Mouse (Mus musculus): ENCODE measurements at regions not wholly inside any gene's neighbourhood (a gene's known extent, or its start where the extent isn't known, plus 50 kb on each side); places are given as distances from the start of the nearest gene placed in this dataset.

DNA sequence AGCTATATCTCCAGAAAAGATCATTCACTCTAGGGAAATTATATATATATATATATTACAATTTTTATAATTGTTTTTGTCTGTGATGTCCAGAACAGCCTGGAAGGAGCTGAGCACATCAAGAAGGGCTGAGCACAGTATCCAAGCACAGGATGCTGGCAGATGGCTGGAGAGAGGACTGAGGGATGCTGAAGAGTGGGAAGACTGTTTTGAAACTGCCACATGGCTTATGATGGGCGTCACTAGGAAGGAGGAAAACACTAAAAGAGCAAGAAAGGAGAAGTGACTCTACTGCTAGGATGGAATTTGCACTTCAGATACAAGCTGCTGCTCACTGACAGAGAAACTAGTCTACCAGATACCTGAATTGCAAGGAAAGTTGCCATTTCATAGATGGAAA is 50.4 kb upstream of the Atg10 start:
- no peak for DNase-seq
- intact Hi-C loops (cut with DNase I) = no loop called here

DNA sequence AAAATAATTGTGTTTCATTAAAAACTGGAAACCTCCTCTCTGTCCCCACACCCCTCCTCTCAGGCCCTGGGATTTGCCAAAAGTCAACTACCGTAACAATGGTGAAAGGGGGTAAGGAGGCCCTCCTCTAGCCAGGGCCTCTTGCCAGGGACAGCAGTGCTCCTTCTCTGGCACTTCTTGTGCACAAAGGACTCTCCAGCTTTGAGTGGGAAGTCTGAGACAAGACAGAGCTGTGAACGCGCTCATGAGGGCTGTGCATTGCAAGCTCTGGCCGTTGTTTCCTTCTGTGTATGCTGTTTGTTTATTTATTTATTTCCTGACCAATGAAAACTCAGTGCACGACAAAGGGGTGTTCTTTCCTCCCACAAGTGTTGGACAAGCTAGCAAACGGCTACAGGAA is 50.8 kb upstream of the Atg10 start:
- intact Hi-C loops (cut with DNase I) = no loop called here
- peak; percentile 31 to 41 for DNase-seq

DNA sequence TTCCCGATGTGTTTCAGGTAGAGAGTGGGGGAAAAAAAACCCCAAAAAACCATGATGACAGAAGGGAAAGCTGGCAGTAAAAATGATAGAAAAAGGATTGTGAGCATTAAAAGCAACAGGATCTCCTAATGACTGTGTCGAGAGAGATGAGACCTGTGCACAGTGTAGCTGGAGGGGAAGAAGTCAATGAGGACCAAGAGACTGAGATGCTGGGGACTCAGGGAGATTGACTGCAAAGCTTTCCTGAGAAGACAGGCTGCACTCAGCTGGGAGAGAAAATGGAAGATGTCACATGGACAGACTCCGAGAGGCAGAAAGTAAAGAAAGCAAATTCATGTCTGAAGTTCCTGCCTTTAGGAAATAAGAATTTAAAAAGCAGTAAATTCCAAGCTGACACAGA is 55.7 kb upstream of the Atg10 start:
- intact Hi-C loops (cut with DNase I) = no loop called here
- DNase-seq = no peak

DNA sequence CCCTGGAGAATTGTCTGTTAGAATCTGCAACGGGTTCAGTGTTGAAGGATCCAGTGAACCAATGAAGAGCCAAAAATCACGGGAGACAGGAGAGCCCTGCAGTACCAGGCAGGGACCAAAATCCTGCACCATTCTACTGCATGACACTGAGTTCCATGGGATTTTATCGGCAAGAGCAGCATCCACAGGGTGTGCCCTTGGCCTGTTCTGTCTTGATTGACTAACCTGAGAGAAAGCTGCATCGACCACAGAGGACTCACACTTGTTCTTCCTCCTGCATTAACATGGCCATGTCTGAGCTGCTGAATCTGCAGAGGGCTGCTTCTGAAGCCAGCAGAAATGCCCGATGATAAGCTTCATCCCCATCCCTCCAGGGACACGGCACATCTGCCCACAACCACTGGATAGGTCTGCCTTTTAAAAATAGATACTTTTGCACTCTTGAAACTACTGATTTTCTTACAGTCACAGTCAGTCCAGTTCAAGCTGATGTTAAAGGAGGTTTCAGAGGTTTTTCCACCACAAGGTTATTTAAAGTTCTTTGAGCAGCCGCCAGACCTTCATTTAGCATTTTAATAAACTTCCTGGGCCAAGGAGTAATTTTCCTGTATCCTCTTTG is 71.9 kb upstream of the Atg10 start:
- intact Hi-C loops (cut with DNase I) = no loop called here
- DNase-seq = no peak

DNA sequence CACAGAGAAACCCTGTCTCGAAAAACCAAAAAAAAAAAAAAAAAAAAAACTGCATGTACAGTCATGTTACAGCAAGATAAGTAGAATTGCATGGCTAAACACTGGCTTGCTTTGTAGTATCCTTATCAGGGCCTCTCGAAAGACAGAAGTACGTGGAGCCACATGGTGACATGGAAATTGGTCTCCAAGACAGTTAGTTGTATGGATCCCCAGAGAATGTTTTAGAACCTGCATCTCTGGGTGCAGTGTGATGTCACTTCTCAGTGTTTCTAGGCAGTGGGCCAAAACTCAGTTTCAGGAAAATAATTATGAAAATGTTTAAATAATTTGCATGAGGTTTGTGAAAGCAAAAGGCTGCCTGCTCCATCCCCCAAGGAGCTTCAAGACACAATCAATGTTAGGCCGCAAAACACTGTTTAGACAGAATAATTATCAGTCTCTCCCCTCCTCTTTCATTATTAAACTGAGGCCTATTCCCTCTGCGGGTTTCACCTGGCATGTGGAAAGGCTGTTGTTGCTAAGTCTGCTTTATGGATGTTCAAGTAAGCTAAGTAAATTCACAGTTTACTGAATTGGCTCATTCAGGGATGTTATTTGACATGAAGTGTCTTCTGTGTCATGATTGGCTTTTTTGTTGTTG is 72.9 kb upstream of the Atg10 start:
- intact Hi-C loops (cut with DNase I) = no loop called here
- DNase-seq = no peak

DNA sequence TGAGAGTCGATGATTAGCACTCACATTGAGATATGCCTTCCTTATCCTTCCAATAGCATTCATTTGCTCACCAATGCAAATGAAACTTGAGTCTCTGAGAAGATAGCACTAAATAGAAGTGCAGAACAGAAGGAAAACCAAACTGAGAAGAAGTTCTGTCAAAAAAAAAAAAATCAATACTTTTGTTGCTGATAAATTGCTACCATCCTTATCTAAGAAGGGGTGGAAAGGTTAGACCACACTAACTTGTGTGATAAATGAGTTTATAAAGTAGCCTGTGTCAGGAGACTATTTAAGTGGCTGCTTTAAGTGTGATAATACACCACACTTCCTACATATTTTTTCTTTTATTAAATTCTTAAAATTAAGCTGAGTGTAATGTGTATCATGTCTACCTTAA is 78.1 kb upstream of the Atg10 start:
- DNase-seq = no peak
- intact Hi-C loops (cut with DNase I) = no loop called here

DNA sequence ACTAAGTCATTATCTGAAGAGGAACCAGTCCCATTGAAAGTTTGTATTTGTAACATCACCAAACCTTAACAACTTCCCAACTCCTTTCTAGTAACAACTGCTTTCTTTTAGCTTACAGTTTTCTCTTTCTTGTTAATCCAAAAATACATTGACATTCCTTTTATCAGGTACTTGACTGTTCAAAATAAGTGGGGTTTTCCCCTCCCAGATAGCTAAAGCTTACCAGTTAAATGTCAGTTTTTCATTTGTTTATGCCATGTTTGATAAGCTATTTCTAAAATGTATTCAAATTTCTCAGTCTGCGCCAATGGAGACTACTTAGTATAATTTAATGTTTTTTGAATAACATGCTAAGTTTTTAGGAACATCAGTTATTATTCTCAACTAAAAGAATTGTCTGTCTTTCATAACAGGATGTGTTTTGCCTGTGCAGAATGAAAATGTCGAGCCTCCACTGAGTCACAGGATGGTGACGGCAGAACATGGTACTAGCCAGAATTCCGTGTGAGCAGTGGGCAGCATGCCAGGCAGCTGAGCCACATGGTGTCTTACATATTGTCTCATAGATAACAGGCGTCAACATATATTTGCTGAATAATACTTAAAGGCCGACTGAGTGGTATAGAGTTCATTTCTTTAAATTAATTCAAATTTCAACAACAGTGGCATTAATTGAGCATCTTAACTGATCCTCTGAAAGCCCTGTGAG is 82.1 kb upstream of the Atg10 start:
- intact Hi-C loops (cut with DNase I) = no loop called here
- DNase-seq = no peak

DNA sequence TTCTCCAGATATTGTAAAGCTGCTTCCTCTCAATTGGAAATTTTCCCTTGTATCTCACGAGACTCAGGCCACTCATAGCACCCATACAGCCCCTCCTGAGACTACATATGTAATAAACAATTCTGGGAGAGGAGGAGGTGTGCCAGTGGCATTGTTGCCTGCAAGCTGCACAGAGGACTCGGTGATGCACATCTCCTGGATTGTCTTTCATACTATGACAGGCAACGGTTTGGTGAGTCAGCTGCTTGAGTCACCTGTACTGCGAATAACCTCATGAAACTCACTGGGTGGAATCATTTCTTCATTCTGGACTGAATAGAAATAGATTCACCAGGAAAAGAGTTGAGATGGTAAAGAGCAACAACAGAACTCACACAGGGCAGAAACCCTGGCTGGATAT is 82.8 kb upstream of the Atg10 start:
- intact Hi-C loops (cut with DNase I) = no loop called here
- DNase-seq = no peak

DNA sequence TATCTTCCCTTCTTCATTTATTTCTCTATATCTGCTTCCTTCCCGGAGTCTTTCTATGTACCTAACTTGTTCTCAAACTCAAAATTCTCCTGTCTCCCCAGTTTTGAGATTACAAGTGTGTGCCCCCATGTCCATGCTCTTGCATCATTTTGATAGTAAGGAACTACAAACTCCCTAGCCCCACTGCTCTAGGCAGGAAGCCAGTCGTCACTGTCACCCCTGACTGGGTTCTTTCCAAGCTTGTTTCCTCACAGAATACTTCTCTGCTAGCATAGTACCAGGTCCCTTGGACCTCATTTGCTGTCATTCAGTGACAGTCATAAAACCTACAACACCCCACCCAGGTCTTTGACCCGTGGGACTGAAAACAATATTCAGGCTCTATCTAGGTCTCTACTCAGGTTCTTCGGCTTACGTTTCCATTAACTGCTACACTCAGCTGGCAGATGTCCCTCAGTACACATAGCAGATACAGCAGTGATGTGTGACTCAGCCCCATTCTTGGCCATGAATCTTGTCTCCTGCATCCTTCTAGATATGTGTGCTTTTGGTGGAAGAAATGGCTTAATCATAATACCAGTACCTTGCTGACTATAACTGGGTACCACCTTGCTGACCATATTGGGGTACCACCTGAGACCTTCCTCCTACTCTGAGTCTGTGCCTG is 89.3 kb upstream of the Atg10 start:
- no peak for DNase-seq
- intact Hi-C loops (cut with DNase I) = no loop called here

DNA sequence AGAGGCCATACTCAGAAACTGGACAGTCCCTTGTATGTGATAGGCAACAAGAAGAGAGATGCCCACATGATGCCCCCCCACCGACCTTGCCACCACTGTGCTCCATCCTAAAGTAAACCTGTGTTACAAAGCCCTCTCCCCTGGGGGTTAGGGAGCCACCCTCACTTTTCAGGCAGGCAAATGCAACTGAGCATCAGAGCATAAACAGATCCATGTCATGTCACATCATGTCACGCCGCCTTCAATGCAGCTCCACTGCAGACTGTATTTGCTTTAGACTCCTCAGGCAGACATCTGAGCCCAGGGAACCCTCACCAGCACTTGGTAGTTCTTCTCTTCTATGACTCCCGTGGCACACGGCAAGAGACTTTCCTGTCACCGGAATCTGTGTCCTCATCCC is 98.6 kb upstream of the Atg10 start:
- no peak for DNase-seq

DNA sequence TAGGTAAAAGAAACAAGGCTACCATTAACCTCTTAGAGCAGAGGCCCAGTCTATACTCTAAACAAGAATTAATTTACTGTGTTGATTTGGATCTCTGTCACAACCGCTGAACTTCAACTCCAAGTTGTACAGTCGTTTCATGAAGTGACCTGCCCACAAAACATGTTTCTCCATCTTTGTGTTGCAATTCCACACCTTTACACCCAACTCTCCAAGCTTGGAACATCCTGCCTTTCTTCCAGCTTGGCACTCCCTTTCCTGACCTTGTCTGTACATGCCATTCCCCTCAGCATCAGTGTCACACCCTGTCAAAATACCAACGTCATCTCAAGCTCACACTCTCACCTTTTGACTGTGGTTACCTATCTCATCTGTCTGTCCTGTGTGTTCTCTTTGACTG is 103.1 kb upstream of the Atg10 start:
- no peak for DNase-seq
- intact Hi-C loops (cut with DNase I) = no loop called here

More for the DNA sequence above, 98.6 kb upstream of the Atg10 start:
- intact Hi-C loops (cut with DNase I) = no loop called here

DNA sequence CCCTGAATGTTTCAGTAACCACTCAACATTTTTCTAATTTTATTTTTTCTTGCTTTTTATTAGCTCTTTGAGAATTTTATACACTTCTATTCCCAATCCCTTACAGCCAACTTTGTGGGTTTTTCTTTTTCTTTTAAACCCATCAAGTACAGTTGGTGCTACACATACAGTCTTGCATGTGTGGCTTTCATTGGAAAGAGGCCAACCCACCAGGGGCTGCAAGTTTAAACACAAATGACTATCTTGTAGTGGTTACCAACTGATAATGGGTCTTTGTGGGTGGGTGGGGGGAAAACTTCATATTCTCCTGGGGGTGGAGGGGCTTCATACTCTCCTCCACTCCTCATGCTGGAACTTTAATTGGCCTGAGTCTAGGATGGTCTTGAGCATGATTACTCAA is 110.5 kb upstream of the Atg10 start:
- DNase-seq = no peak
- intact Hi-C loops (cut with DNase I) = no loop called here

DNA sequence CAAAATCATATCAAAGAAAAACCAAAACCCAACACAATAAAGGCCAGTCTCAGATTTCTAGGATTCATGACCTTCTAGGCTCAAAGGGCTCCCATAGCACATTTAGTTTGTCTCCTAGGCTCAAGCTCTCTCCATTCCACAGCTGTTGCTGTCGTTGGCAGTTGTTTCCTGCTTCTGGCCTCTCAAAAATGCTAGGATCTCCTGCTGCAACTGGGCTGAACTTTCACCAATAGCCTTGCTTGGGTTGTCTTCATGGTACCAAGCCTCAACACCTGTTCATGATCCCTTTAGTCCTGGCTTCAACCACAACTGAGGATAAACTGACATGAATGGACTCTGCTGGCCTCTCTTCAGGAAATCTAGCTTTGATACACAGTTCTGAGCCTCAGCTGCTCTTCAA is 115.9 kb upstream of the Ssbp2 start:
- DNase-seq = no peak
- intact Hi-C loops (cut with DNase I) = no loop called here

DNA sequence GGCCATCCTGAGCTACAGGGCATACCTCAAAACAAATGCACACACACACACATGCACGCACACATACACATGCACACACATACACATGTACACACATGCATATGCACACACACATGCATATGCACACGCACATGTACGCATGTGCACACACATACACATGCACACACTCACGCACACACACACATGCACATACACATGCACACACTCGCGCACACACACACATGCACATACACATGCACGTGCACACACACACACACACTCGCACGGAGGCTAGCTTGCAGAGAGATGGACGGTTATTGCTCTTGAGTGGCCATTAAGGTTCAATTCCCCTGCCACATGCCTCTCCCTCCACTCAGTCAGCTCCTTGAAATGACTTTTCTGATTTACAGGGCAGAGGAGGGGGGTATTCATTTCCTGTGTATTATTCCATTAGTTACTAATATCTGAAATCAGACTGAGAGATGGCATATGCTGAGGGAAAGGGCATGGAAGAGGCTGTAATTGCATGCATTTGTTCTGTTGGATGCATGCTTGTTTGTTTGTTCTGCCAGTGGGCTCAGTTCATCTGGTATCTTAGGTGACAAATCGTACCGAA is 111.5 kb upstream of the Ssbp2 start:
- no peak for DNase-seq
- intact Hi-C loops (cut with DNase I) = no loop called here

DNA sequence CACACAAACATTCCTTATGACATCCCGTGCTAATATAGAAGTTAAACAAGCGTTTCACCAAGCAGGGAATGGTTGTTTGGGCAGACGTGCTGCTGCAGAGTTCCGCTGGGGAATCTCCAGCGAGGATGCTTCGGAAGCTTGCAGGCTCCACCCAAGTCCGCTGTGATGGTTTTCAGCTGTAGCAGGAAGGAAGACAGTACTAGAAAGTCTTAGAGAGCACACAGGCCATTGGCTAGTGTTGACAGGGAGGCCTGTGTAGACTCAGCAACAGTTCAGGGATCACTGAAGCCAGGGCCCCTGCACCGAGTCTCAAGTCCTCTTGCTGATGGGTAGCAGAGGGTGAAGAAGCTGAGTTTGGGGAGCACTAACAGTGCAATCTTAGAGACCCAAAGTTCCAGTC is 107.8 kb upstream of the Ssbp2 start:
- intact Hi-C loops (cut with DNase I) = no loop called here
- peak; percentile 64 to 68 for DNase-seq

DNA sequence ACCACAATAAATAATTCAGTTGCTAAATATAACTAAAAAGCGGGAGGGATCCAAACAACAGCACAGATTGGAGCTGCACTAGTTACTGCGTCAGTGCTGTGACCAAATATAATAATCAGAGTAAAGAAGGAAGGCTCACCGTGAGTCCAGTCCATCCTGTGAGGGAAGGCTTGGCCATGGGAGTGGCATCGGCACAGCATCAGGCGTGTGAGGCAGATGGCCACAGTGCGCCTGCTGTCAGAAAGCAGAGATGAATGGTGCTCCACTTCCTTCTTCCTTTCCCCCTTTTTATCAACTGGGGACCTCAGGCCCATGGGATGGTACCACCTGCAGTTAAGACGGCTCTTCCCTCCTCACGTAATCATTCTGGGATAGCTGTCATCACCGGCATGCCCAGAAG is 103.6 kb upstream of the Ssbp2 start:
- intact Hi-C loops (cut with DNase I) = no loop called here
- DNase-seq = no peak

DNA sequence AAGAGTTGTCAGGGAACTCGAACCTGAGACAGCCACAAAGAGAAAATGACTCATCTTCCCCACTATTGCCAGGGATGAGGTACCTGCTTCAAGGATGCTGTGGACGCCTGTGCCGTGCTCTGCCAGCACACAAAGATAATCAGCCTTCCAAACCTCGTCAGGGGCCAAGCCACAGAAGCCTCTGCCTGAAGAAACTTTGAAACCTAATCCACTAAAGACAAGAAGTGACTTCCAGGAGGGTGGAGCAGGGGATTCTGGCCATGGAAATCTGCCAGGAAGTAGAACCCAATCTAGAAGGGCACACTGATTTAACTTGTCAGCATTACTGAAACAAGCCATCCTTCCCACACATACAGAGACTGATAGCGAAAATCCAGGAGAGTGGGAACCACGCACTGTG is 100.0 kb upstream of the Ssbp2 start:
- intact Hi-C loops (cut with DNase I) = no loop called here
- DNase-seq = no peak

DNA sequence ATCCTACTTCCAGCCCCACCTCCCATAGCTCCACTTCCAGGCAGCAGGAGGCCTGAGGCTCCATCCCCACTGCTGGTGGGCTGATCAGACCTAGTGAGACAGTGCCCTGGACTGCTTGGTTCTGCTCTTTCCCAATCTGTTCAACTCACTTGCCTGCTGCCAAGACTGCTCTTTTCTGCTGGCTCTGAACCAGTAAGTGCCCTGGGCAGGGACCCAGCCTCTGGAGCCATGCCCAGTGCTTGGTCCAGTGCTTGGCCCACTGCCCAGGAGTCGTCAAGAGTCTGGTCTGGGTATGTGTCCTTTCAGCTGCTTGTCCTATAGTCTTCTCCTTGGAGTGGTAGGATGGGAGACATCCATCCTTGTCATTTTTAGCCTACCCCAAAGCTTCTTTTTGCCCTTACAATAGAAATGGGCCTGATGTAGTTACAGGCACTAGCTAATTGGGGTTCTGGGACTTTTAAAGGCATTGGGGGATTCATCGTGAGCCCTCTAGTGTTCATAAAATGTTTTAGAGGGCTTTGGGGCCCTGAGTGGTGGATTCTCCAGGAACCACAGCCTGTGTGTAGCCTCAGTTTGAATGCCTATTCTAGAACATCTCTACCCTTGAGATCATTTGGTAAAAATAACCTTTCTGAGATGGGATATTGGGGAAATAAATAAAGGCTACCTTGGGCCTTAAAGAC is 94.7 kb upstream of the Ssbp2 start:
- DNase-seq = peak; percentile 92
- intact Hi-C loops (cut with DNase I) = no loop called here

DNA sequence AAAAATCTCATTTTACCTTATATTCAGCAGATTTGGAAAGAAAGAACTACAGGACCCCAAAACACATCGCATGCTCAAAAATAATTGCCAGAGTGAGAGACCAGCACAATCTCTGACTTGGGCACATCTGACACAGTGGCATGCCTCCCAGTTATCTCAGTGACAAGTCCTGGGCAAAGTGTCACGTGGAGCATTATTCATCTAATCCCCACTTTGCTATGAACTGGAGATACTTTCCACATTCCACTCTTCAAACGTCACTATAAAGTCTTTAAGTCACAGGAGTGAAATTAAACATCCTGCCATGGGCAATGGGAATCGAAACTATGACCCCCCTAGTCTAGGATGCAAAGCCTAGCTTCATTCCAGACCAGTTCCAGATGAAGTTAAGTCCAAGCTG is 93.5 kb upstream of the Ssbp2 start:
- no peak for DNase-seq
- intact Hi-C loops (cut with DNase I) = no loop called here

DNA sequence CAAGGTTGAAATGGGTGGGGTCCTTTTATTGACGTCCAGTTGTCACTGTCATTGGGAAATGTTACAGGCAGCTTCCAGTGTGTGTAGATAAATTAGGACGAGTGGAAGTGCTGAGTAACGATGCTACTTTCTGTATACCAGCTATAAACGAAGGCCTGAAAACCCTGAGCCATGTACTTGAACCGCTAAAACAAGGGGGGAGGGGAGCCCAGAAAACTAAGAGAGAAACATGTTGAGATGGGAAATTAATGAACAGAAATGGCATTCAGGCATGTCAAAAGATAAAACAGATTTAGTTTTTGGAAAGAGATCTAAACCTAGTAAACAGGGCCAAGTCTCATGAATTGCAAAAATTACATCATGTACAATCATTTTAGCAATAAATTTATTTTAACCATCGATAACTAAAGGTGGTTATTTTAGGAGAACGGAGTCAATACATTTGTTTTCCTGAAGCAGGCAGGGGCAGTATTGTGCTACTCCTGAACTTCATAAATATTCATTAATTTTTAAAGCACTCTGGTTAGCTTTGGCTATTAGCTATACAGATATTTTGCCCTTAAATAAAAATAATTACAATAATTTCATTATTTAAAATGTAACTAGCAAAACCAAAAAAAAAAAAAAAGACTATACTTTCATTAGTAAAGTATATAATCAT is 92.1 kb upstream of the Ssbp2 start:
- intact Hi-C loops (cut with DNase I) = no loop called here
- DNase-seq = no peak
